Mouse (Mus musculus): Measurements from ENCODE around the gene Tspan17. TPM values are rescaled to one million over a fixed set of nuclear protein-coding genes. Genes with fewer than 3 reads are reported as not detected.

Gene Tspan17
- total RNA-seq, 2 experiments from 2014 or later: 27.8 to 28.0 TPM

Other genes with a start within 250 kb of the Tspan17 start
- 10 to 100 TPM; 87.7 to 93.8 TPM for gene 4833439L19Rik, start 223.9 kb upstream of the Tspan17 start, total RNA-seq (2021)
- 1 to 10 TPM; 9.8 TPM for gene Arl10, start 214.4 kb upstream of the Tspan17 start, total RNA-seq (2021)
- gene Nop16, start 199.3 kb upstream of the Tspan17 start, total RNA-seq (2021): 10 to 100 TPM; 25.6 to 30.0 TPM
- 100 to 1,000 TPM in 1 of 2 experiments, 10 to 100 TPM in 1; 96.9 to 105 TPM for gene Higd2a, start 199.2 kb upstream of the Tspan17 start, total RNA-seq (2021)
- 10 to 100 TPM; 69.2 to 72.3 TPM for gene Cltb, start 178.0 kb upstream of the Tspan17 start, total RNA-seq (2021)
- gene Faf2, start 167.6 kb upstream of the Tspan17 start, total RNA-seq (2021): 10 to 100 TPM; 34.9 to 41.0 TPM
- 10 to 100 TPM; 50.3 to 51.0 TPM for gene Rnf44, start 95.5 kb upstream of the Tspan17 start, total RNA-seq (2021)
- under 1 TPM; 0.07 to 0.08 TPM for gene Cdhr2, start 87.9 kb upstream of the Tspan17 start, total RNA-seq (2021)
- under 1 TPM; 0.76 to 0.78 TPM for gene Gprin1, start 39.5 kb upstream of the Tspan17 start, total RNA-seq (2021)
- gene Sncb, start 22.8 kb upstream of the Tspan17 start, total RNA-seq (2021): under 1 TPM in 1 of 2 experiments, not detected in 1; 0.20 TPM
- gene Eif4e1b, start 5.4 kb upstream of the Tspan17 start, total RNA-seq (2021): not detected
- 1 to 10 TPM; 5.0 to 6.0 TPM for gene Unc5a, start 160.0 kb downstream of the Tspan17 start, total RNA-seq (2021)
- 1 to 10 TPM; 2.3 to 2.8 TPM for gene Hk3, start 232.0 kb downstream of the Tspan17 start, total RNA-seq (2021)

Measured in gastrocnemius, postnatal 4 days (tissue).